Mouse (Mus musculus) mouse trophoblast stem cell (cell line): ENCODE results near the gene Pitpnm2.

Experiments
- in situ Hi-C, 2 experiments: fragments of 300-500 bp; cut with MseI, MboI; formaldehyde crosslinking; loops; 2 replicates in 1 of 2; 3 replicates in 1 of 2; pipeline ENCODE4 v1.15.1; 2025

Gene Pitpnm2

DNA sequence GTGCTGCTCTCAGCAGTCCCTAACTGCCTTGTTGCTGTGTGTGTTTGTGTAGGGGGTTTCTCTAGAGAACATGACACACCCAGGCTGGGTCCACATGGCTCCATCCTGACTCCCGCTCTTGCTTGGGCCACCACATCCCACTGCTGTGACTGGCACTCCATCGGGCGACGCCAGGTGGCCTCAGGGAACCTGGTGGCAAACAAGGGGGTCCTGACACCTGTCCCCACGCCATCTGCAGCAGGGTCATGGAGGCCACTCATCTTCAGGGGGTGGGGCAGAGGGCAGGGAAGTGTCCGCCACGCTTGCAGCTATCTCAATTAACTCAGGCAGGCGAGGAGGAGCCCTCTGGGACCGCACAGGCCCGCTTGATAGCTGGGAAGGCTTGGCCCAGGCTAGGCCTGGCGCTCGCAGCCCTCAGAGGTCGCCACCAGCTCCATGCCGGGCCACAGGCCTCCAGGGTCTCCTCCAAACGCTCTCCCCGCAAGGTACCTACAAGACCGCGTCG lies 154.4 kb downstream of the Pitpnm2 start:
- in situ Hi-C loops, result no loop called here

DNA sequence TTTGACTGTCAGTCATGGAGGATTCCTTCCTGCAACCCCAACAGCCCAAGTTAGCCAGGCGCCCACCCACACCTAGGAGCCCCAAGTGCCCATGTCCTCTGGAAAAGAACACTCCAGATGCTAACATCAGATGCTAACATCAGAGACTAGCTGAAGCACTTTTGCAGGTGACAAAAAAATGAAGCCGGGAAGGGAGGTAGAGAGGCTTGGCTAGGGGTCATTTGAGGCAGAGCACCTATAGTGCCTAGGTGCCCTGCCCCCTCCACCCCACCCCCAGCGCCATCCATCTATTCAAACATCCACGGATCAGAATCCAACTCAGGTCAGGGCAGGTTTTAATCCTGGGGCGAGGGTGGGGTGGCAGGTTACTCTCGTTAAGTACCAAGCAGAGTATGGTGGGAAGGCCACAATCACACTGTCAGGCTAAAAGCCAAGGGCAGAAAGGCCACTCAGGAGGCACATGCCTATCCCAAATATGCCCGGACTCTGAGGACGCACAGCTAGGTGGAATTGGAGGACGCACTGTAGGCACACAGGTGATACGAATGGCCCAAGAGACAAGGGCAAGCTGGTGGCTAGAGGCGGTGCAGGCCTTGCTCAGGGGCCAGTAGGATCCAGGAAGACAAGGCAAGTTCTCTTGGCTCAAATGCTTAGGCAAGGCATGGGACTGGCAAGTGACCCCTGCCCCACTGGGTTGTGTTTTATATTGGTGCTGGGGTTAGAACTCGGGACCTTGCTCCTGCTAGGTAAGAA lies 155.5 kb downstream of the Pitpnm2 start:
- in situ Hi-C loops, result loop anchor here in 1 of 2 experiments (5.0 kb wide), 1 partner anchor 92 kb away; no protein-coding TSS in a partner anchor

DNA sequence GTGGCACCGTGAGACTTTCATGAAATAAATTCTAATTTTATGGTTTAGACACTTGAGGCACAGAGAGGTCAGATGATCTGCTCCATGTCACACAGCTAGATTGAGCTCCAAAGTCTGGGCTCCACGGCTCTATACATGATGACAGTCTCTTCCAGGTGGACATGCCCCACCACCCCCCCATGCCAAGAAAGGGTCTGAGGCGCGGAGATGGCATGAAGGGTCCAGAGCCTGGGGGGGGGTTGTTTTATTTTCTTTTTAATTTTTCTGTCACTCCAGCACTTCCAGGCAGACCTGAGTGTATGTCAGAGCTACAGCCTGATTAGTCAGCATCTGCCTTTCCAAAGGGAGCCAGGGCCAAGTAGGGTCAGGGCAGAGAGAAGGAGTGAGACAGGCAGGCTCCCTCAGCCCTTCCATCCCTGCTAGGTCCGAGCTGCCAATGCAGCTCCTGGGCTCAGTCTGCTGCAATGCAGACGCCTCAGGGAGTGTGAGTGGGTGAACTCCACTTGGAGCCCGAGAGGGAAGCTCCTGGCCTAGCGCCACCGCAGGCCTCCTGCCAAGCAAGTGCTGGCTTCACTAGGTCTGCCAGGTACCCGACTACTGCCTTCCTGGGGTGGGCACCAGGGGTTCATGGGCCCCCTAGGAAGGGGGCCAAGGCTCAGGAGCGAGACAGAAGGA lies 156.3 kb downstream of the Pitpnm2 start:
- in situ Hi-C loops, result loop anchor here in 1 of 2 experiments (5.0 kb wide), 1 partner anchor 91 kb away; no protein-coding TSS in a partner anchor

GRCm38 (mm10) chr5:124091951-124092406 lies 157.6 kb downstream of the Pitpnm2 start:
- in situ Hi-C loops, result loop anchor here in 1 of 2 experiments (5.0 kb wide), 1 partner anchor 90 kb away; no protein-coding TSS in a partner anchor

DNA sequence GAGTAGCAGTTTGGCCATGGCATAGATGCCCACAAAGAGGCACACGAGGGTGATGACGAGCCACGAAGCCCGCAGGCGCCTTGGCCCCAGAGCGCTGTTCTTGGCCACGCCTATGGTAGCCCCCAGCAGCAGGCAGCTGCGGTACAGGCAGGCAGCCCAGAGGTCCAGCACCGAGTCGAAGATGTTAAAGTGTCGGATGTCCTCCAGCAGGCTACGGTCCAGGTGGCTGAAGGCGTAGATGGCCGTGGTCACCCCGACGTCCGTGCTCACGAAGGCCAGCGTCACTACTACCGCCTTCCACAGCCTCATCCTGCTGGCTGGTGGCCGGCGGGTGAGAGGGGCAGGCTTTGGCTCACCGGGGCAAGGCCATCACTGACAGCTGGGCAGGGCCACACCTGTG lies 159.7 kb downstream of the Pitpnm2 start:
- in situ Hi-C loops, result loop anchor here in 1 of 2 experiments (5.0 kb wide), 1 partner anchor 88 kb away; no protein-coding TSS in a partner anchor

- in situ Hi-C loops, result no loop called here
Observed at GRCm38 (mm10) chr5:124086876-124087275, 162.7 kb downstream of the Pitpnm2 start.

DNA sequence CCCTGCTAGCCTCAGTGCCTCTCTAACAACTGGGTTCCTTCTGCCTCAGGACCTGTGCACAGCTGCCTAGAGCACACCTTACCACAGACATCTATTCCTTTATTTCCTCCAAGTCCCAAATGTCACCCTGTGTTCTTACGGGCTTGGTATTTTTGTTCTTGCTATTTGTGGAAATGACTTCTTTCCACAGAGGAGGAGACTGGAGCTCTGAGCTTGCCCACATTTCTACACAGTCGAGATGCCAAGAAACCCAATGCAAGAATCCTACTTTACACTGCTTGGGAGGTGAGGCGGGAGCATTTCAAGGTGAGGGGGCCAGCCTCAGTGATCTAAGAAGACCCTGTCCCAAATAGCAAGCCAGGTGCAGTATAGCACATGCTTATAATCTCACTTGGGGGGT lies 164.0 kb downstream of the Pitpnm2 start:
- in situ Hi-C loops, result no loop called here

DNA sequence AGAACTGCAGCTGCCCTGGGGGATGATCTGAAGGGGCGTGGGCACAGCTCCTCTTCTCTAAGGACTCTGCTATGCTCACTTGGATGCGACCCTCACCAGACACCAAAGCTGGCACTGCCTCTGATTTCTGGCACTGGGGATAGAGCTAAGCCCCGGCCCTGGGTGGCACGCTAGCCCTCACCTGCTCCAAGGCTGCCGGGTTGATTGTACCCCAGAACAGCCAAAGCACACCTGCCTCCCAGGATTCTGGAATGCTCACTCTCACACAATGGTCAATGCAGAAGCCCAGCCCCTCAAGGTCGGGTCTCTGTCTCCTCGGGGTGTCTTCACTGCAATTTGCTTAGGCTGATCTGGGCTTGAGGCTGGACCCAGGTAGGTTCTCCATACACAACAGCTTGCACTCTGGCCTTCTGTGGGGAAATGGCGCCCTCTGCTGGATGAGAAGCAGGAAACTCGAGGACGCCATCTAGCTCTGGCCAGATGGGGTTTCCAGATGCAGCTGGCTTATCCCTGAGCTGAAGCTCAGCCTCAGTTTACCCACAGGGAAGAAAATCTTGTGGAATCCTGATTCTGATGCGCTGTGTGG lies 164.9 kb downstream of the Pitpnm2 start:
- in situ Hi-C loops, result loop anchor here in 1 of 2 experiments (5.0 kb wide), 1 partner anchor 82 kb away; no protein-coding TSS in a partner anchor

GRCm38 (mm10) chr5:124083850-124084587 lies 165.5 kb downstream of the Pitpnm2 start:
- in situ Hi-C loops, result loop anchor here in 1 of 2 experiments (5.0 kb wide), 1 partner anchor 82 kb away; no protein-coding TSS in a partner anchor

DNA sequence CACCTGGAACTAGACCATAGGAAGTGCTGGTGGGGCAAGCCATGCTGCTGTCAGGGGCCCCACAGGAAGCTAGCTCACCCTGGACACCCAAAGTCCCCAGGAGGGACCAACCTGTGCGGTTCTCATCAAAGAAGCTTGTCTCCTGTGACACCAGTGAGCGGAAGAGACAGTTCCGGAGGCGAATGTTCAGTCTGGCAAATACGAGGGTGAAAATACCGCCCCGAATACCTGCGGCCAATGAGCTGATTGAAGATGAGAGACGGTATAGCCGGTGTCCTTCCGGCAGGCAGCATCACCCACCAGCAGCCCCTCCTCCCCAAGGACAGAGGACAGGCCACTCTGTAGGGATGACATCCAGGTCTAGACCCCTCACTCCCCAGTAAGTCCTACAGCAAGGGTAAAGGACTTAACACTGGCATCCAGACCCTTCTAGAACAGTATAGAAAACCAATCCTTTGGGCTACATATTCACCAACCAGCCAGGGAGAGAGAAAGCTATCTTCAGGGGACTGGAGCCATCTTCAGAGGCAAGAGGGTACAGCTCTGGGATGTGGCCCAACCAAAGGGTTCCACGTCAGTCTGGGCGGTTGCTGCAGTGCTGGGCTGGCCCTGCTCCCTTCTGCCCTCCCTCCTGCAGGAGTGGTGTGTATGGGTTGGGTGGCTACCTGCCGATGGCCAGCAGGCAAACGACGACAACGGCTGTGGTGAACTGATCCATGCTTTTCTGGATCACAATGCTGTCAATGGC lies 166.4 kb downstream of the Pitpnm2 start:
- in situ Hi-C loops, result loop anchor here in 1 of 2 experiments (5.0 kb wide), 1 partner anchor 81 kb away; no protein-coding TSS in a partner anchor

GRCm38 (mm10) chr5:124082447-124082846 lies 167.1 kb downstream of the Pitpnm2 start:
- in situ Hi-C loops, result loop anchor here in 1 of 2 experiments (5.0 kb wide), 1 partner anchor 80 kb away; no protein-coding TSS in a partner anchor

- in situ Hi-C loops, result loop anchor here in 1 of 2 experiments (5.0 to 10.0 kb wide), 2 partner anchors 78 to 135 kb away; no protein-coding TSS in a partner anchor
Observed at GRCm38 (mm10) chr5:124079880-124080279, 169.7 kb downstream of the Pitpnm2 start.

DNA sequence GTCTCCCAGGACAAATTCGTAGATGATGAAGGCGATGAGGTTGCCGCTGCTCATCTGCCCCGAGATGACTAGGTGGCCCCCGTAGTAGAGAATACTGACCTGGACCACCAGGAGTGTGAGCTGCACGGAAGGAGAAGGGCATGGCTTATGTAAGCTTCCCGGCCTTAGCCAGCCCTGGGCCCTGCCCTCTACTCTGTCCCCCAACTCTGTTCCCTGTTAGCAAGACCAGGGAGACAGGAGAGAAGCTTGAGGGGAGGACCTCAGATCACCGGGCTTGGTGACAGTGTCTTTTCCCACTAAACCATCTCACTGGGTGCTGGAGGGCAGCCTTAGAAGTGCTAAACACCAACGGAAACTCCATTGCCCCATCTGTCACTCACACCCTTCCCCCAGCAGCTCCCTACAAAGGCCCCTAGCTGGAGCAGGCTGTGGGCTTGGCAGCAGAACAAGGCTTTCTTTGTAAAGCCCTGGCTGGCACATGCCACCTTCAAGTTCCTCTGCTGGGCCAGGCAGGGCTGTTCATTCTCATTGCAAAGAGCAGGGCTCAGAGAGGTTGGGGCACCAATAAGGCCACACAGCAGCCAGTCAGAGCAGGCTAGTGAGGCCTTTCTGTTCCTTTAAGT lies 170.7 kb downstream of the Pitpnm2 start:
- in situ Hi-C loops, result loop anchor here in 1 of 2 experiments (10.0 kb wide), 1 partner anchor 134 kb away; no protein-coding TSS in a partner anchor

- in situ Hi-C loops, result loop anchor here in 1 of 2 experiments (10.0 kb wide), 1 partner anchor 133 kb away; no protein-coding TSS in a partner anchor
Observed at GRCm38 (mm10) chr5:124077856-124078460, 171.6 kb downstream of the Pitpnm2 start.

- in situ Hi-C loops, result loop anchor here in 1 of 2 experiments (10.0 kb wide), 1 partner anchor 132 kb away; no protein-coding TSS in a partner anchor
Observed at GRCm38 (mm10) chr5:124077241-124077640, 172.3 kb downstream of the Pitpnm2 start.

DNA sequence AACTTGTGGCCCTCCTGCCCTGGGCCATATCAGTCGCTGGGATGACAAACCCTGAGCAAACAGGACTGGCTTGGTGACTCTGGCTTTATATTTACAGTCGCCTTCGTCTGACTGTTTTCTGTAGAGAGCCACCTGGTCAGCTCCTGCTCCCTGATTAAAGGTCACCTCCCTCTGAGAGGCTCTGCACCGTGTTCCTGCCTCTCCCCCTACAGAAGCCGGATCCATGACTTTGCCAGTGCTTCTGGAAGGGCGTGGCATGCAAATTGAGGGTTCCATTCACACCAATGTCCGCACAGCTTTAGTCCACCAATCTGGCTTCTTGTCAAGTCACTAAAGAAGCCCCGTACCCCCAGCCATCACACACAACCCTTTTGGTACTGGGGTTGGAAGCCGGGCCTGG lies 173.0 kb downstream of the Pitpnm2 start:
- in situ Hi-C loops, result loop anchor here in 1 of 2 experiments (10.0 kb wide), 1 partner anchor 132 kb away; no protein-coding TSS in a partner anchor

- in situ Hi-C loops, result loop anchor here in 1 of 2 experiments (10.0 kb wide), 1 partner anchor 131 kb away; no protein-coding TSS in a partner anchor
Observed at GRCm38 (mm10) chr5:124075716-124076115, 173.8 kb downstream of the Pitpnm2 start.

DNA sequence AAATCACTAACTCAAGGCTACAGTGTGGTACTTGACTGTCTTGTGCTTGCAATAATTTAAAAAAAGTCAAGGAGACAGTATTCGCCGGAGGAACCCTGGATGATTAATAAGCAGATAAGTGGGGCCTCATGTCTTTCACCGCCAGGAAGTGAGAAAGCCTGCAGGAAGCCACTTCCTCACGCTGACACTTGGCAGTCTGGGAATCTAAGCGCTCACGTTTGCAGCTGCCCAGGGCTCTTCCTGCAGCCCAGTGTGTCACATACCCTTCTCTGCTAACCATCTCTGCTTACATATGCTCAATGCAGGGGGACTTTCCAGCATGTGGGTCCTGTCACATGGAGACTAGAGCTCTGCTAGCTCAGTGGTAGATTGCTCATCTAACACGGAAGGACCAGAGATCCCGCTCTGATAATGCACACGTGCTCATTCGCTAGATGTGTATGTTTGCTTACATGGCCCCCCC lies 174.7 kb downstream of the Pitpnm2 start:
- in situ Hi-C loops, result loop anchor here in 1 of 2 experiments (10.0 kb wide), 1 partner anchor 130 kb away; no protein-coding TSS in a partner anchor
